Mouse (Mus musculus): Measurements from ENCODE around the gene Dpf3.

GRCm38 (mm10) chr12:83271215-83271614 is 216.3 kb downstream of the Dpf3 start:
- TF ChIP-seq TAL1 (IDR thresholded peaks at IDR 0.05; ENCODE audit: low read length) = no peak
- TF ChIP-seq GATA1 (IDR thresholded peaks at IDR 0.05; ENCODE audit: low read length) = no peak

All from erythroblast, embryonic 14.5 days (primary cell).